Mouse (Mus musculus) stomach, embryonic 15.5 days (tissue): Measurements from ENCODE around the gene Cgnl1. TPM values are rescaled to one million over a fixed set of nuclear protein-coding genes. Genes with fewer than 3 reads are reported as not detected.

ENCODE experiments used
- ATAC-seq: fragments of 200-750 bp; cut with Nextera tagmentation; 2 replicates; pipeline ENCODE4 v1.8.0; 2017; ENCODE audit warnings: low read depth, moderate number of reproducible peaks, moderate TSS enrichment; ENCODE audit not compliant: insufficient read depth, low FRiP score
- H3K27ac ChIP-seq: fragments of 300-500 bp; sonication (generic); 2 replicates; pipeline ENCODE4 v1.5.1; 2015; ENCODE audit warnings: mild to moderate bottlenecking, inconsistent platforms
- H3K27me3 ChIP-seq: fragments of 300-500 bp; sonication (generic); replicated peaks from 2 replicates; pipeline ENCODE4 v1.6.1; 2015; ENCODE audit warnings: inconsistent platforms
- H3K36me3 ChIP-seq: fragments of 300-500 bp; sonication (generic); 2 replicates; pipeline ENCODE4 v1.6.1; 2015; ENCODE audit warnings: inconsistent platforms
- H3K4me1 ChIP-seq: fragments of 300-500 bp; sonication (generic); 2 replicates; pipeline ENCODE4 v1.6.1; 2015; ENCODE audit warnings: inconsistent platforms
- H3K4me2 ChIP-seq: fragments of 300-500 bp; sonication (generic); 2 replicates; pipeline ENCODE4 v1.6.1; 2015; ENCODE audit warnings: mild to moderate bottlenecking, inconsistent platforms
- H3K4me3 ChIP-seq: fragments of 300-500 bp; sonication (generic); replicated peaks from 2 replicates; pipeline ENCODE4 v1.5.1; 2015; ENCODE audit warnings: inconsistent platforms
- H3K9ac ChIP-seq: fragments of 300-500 bp; sonication (generic); 2 replicates; pipeline ENCODE4 v1.6.1; 2015; ENCODE audit warnings: inconsistent platforms
- H3K9me3 ChIP-seq: fragments of 300-500 bp; sonication (generic); 2 replicates; pipeline ENCODE4 v1.6.1; 2016; ENCODE audit warnings: inconsistent platforms
- WGBS: fragments of 180-500 bp; shearing (Covaris S2); methylation state at CpG from one replicate; pipeline ENCODE4 v1.1.7; 2015; 5-methylcytosine and 5-hydroxymethylcytosine counted together
- polyA plus RNA-seq: library from polyadenylated mRNA; unstranded; fragments of >200 nt; fragmentation: Nextera tagmentation; extraction: Ambion mirVana; gene quantifications from 2 replicates; pipeline ENCODE4 v1.2.1, GENCODE M21; 2015

Cgnl1 gene
- polyA plus RNA-seq, 1 experiment from 2014 or later: 11.0 TPM

- Histone ChIP-seq H3K27ac (no peak overlapping the region), H3K27me3 (no peaks in the 10 kb centered on the region), H3K4me3 (no peak overlapping the region), H3K4me2 (no peak overlapping the region), H3K9ac (no peak overlapping the region), H3K9me3 (no peaks in the 10 kb centered on the region), H3K36me3 (no peaks in the 10 kb centered on the region), H3K4me1 (peaks cover 5% of the 10 kb centered on the region; the same call in 1 of the 2 replicates)
- WGBS: 59% methylated on average over 7 of the region's 7 CpGs
- ATAC-seq: no peak
Observed at GRCm38 (mm10) chr9:71589771-71590170, 181.6 kb downstream of the Cgnl1 start.

GRCm38 (mm10) chr9:71588930-71589592 lies 182.3 kb downstream of the Cgnl1 start:
- WGBS: 58% methylated on average over 2 of the region's 2 CpGs
- no peak for ATAC-seq
- H3K36me3 ChIP-seq: no peaks in the 10 kb centered on the region
- no peaks in the 10 kb centered on the region for H3K9me3 ChIP-seq
- no peak overlapping the region for H3K4me2 ChIP-seq
- H3K27ac ChIP-seq: no peak overlapping the region
- peaks cover 5% of the 10 kb centered on the region; the same call in 1 of the 2 replicates for H3K4me1 ChIP-seq
- H3K9ac ChIP-seq: no peak overlapping the region
- H3K27me3 ChIP-seq: no peaks in the 10 kb centered on the region
- H3K4me3 ChIP-seq: no peak overlapping the region

GRCm38 (mm10) chr9:71586408-71586807 lies 185.0 kb downstream of the Cgnl1 start:
- Histone ChIP-seq H3K4me3 (no peak overlapping the region), H3K4me2 (no peak overlapping the region), H3K36me3 (no peaks in the 10 kb centered on the region), H3K4me1 (peaks cover 5% of the 10 kb centered on the region; the same call in 1 of the 2 replicates), H3K9ac (no peak overlapping the region), H3K9me3 (no peaks in the 10 kb centered on the region), H3K27ac (no peak overlapping the region), H3K27me3 (no peaks in the 10 kb centered on the region)
- 50% methylated on average over 3 of the region's 3 CpGs for WGBS
- no peak for ATAC-seq

GRCm38 (mm10) chr9:71582771-71583170 lies 188.6 kb downstream of the Cgnl1 start:
- no peaks in the 10 kb centered on the region for H3K9me3 ChIP-seq
- H3K4me3 ChIP-seq: no peak overlapping the region
- no peak for ATAC-seq
- no peak overlapping the region for H3K27ac ChIP-seq
- H3K27me3 ChIP-seq: no peaks in the 10 kb centered on the region
- H3K9ac ChIP-seq: no peak overlapping the region
- no peaks in the 10 kb centered on the region for H3K36me3 ChIP-seq
- WGBS: 76% methylated on average over 1 of the region's 1 CpGs
- peaks cover 5% of the 10 kb centered on the region; the same call in 1 of the 2 replicates for H3K4me1 ChIP-seq
- no peak overlapping the region for H3K4me2 ChIP-seq

- ATAC-seq: no peak
- no peak overlapping the region for H3K4me3 ChIP-seq
- no peaks in the 10 kb centered on the region for H3K4me1 ChIP-seq
- no peak overlapping the region for H3K9ac ChIP-seq
- no peaks in the 10 kb centered on the region for H3K27me3 ChIP-seq
- H3K36me3 ChIP-seq: no peaks in the 10 kb centered on the region
- WGBS: 63% methylated on average over 7 of the region's 7 CpGs
- H3K4me2 ChIP-seq: no peak overlapping the region
- H3K9me3 ChIP-seq: no peaks in the 10 kb centered on the region
- H3K27ac ChIP-seq: no peak overlapping the region
Observed at GRCm38 (mm10) chr9:71578896-71579564, 192.4 kb downstream of the Cgnl1 start.

Other genes starting within 250 kb of the Cgnl1 start
- 11.6 and 12.2 TPM in 2 replicates for gene Myzap, start 179.2 kb downstream of the Cgnl1 start, polyA plus RNA-seq